Mouse (Mus musculus) ES-Bruce4 (cell line): ENCODE data around the gene Ina.

Experiments
- CTCF ChIP-seq: IDR thresholded peaks from one replicate; pipeline ENCODE4 v1.8.1; 2011; ENCODE audit warnings: low read depth, low read length
- POLR2A ChIP-seq: IDR thresholded peaks from one replicate; pipeline ENCODE4 v1.8.1; 2011; ENCODE audit warnings: low read length; ENCODE audit not compliant: insufficient read depth

DNA sequence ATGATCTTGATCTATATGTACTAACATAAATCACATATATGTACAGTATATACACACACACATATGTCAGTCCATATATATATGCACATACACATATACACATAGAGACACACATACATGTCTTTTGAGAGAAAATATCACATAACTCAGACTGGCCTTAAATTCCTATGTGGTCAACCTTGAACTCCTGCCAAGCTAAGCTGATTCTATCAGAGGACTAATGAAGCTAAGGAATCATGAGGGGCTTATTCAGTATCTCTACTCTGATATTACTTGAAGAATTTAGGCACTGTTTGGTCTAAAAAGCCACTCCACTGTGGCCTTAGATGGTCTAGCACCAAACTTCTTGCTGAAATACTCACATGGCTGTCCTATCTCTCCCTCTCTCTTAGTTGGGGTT, 49.0 kb upstream of the Ina start:
- TF ChIP-seq CTCF = no peak
- TF ChIP-seq POLR2A = no peak
